In the genomic region with DNA sequence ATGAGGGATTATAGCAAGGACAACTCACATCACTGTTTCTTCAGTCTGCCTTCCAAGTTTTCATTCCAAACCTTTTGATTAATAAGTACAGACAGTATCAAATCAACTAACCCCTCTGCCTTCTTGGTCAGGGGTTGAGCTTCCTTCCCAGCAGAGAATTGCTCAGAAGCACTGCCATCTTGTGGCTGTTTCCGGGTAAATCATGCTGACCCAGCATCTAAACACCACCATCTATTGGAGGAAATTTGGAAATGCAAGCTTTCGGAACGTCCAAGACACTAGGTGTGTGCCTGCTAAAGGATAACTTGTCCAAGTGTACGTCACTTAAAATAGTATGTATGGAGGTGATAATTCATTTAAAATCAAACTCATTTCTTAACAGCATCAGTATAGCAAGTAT, we compare ENCODE assay signal across 9 mouse cellular contexts.
DNase-seq lines count a peak whose midpoint lies in the region; ATAC-seq and TF ChIP-seq lines count a peak whose summit lies in the region.
"Had no signal": no experiment of that assay in that cellular context is flagged by ENCODE, and none has a peak within 500 bp of the region (broad histone marks: within the 10 kb centered on the region; RNA-seq: fewer than 3 reads in every experiment).

No protein-coding gene starts in this region.

- peak; percentile 50 for DNase-seq in liver, adult 2 months (ENCODE audit: extremely low read depth, low read depth, low spot score)
- DNase-seq in c-Kit-positive CD71-negative TER-119-negative erythroid progenitor cells, embryonic 14.5 days (ENCODE audit: low read depth) = peak; percentile 36
- DNase-seq in induced T-regulatory cell, adult 2 months (ENCODE audit: low read depth) = peak; percentile 50
- DNase-seq in left cerebral cortex, postnatal 10 days (ENCODE audit: extremely low spot score in 1 of 2, low spot score in 2 of 2) = peak; percentile 35 to 47
- peak; percentile 51 for DNase-seq in telencephalon, adult 2 months (ENCODE audit: low read depth, low spot score)

- no peaks in the 10 kb centered on the region for H3K27me3 ChIP-seq in liver, adult 2 months (ENCODE audit: control insufficient read depth, insufficient read depth, low read length)
- H3K27me3 ChIP-seq in liver, embryonic 12.5 days (replicated peaks) = no peaks in the 10 kb centered on the region
- no peaks in the 10 kb centered on the region for H3K27me3 ChIP-seq in forebrain, embryonic 12.5 days
- no peaks in the 10 kb centered on the region for H3K27me3 ChIP-seq in midbrain, embryonic 16.5 days (ENCODE audit: control insufficient read depth, insufficient read depth, low read depth, low read length)
- H3K27me3 ChIP-seq: embryonic facial prominence, embryonic 12.5 days had no signal

- intact Hi-C loops in left cerebral cortex, postnatal 10 days (cut with DNase I) = loop anchor here (5.0 to 10.0 kb wide), 2 partner anchors 592 to 760 kb away; no protein-coding TSS in a partner anchor

- no peak for ATAC-seq in liver, embryonic 12.5 days
- ATAC-seq in forebrain, embryonic 12.5 days (ENCODE audit: low FRiP score) = peak; percentile 58; the same call in 1 of the 2 replicates
- peak; percentile 73 for ATAC-seq in midbrain, embryonic 16.5 days

- no peaks in the 10 kb centered on the region for H3K4me1 ChIP-seq in liver, adult 2 months (ENCODE audit: control insufficient read depth, insufficient read depth, low read length)
- no peaks in the 10 kb centered on the region for H3K4me1 ChIP-seq in liver, embryonic 12.5 days
- H3K4me1 ChIP-seq in forebrain, embryonic 12.5 days = no peaks in the 10 kb centered on the region
- H3K4me1 ChIP-seq in midbrain, embryonic 16.5 days (ENCODE audit: control insufficient read depth, insufficient read depth, low read length) = no peaks in the 10 kb centered on the region

- 20% methylated on average over 4 of the region's 4 CpGs for WGBS in liver, adult 2 months
- WGBS in liver, embryonic 12.5 days (ENCODE audit: insufficient replicate concordance) = 19% methylated on average over 4 of the region's 4 CpGs
- WGBS in forebrain, embryonic 12.5 days = 20% methylated on average over 4 of the region's 4 CpGs
- WGBS in midbrain, embryonic 16.5 days = 14% methylated on average over 4 of the region's 4 CpGs

- H3K79me2 ChIP-seq in liver, adult 2 months (ENCODE audit: control insufficient read depth, insufficient read depth, low read length) = no peaks in the 10 kb centered on the region

- no peak overlapping the region for H3K4me2 ChIP-seq in liver, embryonic 12.5 days
- no peak overlapping the region for H3K4me2 ChIP-seq in forebrain, embryonic 12.5 days
- no peak overlapping the region for H3K4me2 ChIP-seq in midbrain, embryonic 16.5 days (ENCODE audit: low read length)
- H3K4me2 ChIP-seq: embryonic facial prominence, embryonic 12.5 days had no signal

- no peaks in the 10 kb centered on the region for H3K36me3 ChIP-seq in liver, adult 2 months (ENCODE audit: control insufficient read depth, insufficient read depth, low read length)
- no peaks in the 10 kb centered on the region for H3K36me3 ChIP-seq in liver, embryonic 12.5 days
- H3K36me3 ChIP-seq in forebrain, embryonic 12.5 days (replicated peaks) = no peaks in the 10 kb centered on the region
- no peaks in the 10 kb centered on the region for H3K36me3 ChIP-seq in midbrain, embryonic 16.5 days (ENCODE audit: control insufficient read depth, insufficient read depth, low read length)
- H3K36me3 ChIP-seq: embryonic facial prominence, embryonic 12.5 days had no signal

- H3K9me3 ChIP-seq in liver, embryonic 12.5 days (replicated peaks) = no peaks in the 10 kb centered on the region
- no peaks in the 10 kb centered on the region for H3K9me3 ChIP-seq in forebrain, embryonic 12.5 days
- no peaks in the 10 kb centered on the region for H3K9me3 ChIP-seq in midbrain, embryonic 16.5 days (replicated peaks; ENCODE audit: control insufficient read depth, low read length, poor library complexity, severe bottlenecking)
- H3K9me3 ChIP-seq: embryonic facial prominence, embryonic 12.5 days had no signal

- no peak overlapping the region for H3K27ac ChIP-seq in liver, adult 2 months (replicated peaks; ENCODE audit: insufficient read depth, low read depth, low read length)
- no peak overlapping the region for H3K27ac ChIP-seq in liver, embryonic 12.5 days
- no peak overlapping the region for H3K27ac ChIP-seq in forebrain, embryonic 12.5 days
- H3K27ac ChIP-seq in midbrain, embryonic 16.5 days (ENCODE audit: low read length) = no peak overlapping the region
- H3K27ac ChIP-seq: embryonic facial prominence, embryonic 12.5 days had no signal

- no peak overlapping the region for H3K9ac ChIP-seq in liver, adult 2 months (ENCODE audit: low read depth, low read length)
- no peak overlapping the region for H3K9ac ChIP-seq in liver, embryonic 12.5 days
- H3K9ac ChIP-seq in forebrain, embryonic 12.5 days = no peak overlapping the region
- H3K9ac ChIP-seq in midbrain, embryonic 16.5 days (ENCODE audit: low read depth, low read length) = no peak overlapping the region
- H3K9ac ChIP-seq: embryonic facial prominence, embryonic 12.5 days had no signal

- no peak for TF ChIP-seq POLR2A in liver, adult 2 months (IDR thresholded peaks at IDR 0.05; ENCODE audit: extremely low read depth, insufficient read depth, low read length)

- TF ChIP-seq CTCF in liver, adult 2 months (IDR thresholded peaks at IDR 0.05; ENCODE audit: low read depth, low read length) = peak; percentile 55

- H3K4me3 ChIP-seq in liver, adult 2 months (ENCODE audit: insufficient read depth, low read depth, low read length) = no peak overlapping the region
- no peak overlapping the region for H3K4me3 ChIP-seq in liver, embryonic 12.5 days
- H3K4me3 ChIP-seq in forebrain, embryonic 12.5 days (replicated peaks) = no peak overlapping the region
- no peak overlapping the region for H3K4me3 ChIP-seq in midbrain, embryonic 16.5 days (ENCODE audit: low read depth, low read length)
- H3K4me3 ChIP-seq: embryonic facial prominence, embryonic 12.5 days had no signal
